Mouse (Mus musculus) telencephalon, adult 2 months (tissue): ENCODE measurements at regions not wholly inside any gene's neighbourhood (a gene's known extent, or its start where the extent isn't known, plus 50 kb on each side); places are given as distances from the start of the nearest gene placed in this dataset.

ENCODE experiments used
- DNase-seq: peaks from one replicate; pipeline ENCODE4 v3.0.0-alpha.2; 2011; ENCODE audit warnings: low read depth, low spot score

DNA sequence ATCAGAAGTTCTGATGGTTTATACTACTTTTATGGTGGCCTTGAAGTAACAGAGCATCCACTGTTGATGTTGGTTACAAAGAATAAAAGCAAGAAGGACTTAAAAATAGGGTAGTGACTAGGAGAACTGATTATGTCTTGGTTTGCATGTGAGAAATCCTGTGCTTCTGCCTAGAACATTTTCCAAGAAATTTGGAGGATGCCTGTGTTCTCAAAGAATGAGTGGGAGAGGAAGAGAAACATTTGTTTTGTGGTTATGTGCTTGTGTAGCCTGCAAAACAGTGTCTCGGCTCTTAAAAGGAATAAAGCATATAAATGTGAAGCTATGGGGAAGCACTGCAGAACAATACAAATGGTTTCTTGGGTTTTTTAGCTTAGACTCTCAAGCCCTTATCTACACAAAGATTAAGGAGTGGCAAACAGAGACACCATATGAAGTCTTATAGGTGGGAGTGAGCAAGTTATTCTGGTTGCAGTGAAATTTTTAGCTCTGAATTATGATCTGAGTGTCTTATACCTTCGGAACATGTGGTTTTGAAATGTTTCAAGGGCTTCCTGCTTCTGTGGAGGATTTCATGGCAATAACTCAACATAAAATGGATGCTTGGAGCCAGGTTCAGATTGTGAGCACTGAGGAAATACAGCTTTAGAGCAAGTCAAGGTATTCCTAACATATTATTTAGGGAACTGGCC lies 372.1 kb upstream of the Man1a start:
- DNase-seq: peak; percentile 82

DNA sequence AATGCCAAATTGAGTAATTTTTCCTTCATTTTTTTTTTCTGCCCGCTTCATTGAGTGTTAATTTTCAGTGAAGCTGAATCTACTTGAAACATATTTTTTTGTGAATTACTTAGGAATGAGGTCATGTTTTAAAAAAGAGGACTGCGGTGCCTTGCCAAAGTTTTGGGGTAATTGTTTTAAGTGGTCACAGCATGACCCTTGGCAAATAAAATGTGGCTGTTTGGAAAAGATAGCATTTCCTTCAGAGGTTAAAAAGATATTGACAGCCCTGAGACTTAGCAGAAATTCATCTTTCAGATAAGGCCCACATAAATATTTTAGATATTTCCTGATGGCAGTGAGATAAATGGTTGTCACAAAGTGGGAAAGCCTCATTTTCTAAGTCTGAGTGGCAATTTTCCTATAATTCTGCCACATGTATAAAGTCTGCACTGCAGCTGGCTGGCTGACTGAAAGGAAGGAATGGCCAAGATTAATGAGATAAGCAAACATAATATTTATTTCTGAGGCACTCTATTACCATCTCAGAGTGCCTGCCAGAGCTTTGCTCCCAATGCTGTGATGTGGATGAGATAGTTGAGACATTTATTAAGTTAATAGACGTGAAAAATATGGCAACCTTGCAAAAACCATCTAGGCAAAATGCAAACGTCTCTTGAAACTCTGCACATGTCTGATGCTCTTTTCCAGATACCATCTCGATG lies 327.0 kb upstream of the Man1a start:
- DNase-seq: no peak

DNA sequence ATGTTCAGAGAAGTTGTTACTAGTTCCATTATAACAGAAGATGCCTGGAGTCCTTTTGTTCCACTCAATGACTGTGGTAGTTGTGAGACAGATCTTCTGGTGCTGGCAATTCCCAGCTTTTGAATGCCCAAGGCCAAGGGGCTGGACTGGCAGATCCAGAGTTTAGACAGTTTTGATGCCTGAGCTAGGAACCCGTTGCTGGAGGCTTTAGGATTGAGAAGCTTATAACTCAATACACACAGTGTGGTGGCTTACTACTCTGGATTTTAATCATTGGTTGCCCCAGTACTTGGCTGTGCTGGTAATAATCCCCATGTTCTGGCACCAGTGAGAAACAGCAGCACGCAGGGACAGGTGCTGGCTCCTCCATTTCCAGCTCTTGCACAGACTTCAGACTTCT lies 307.3 kb upstream of the Man1a start:
- DNase-seq: no peak

DNA sequence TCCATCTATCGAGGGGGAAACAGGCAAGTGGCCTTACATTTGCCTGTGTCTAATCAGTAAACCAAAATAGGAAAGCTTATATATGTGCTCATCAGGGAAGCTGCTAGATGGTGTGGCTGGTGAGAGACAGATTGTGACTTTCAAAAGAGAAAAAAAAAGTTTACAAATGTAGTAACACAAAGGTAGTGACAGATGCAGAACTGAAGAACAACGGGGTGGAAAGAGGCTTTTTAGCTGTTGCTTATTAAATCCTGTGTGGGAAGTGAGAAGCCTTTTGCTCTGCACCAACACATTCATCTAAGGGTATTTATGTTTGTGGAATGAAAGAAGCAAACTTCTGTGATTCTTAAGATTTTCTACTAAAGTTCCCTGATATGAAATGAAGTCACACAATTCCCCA lies 305.1 kb upstream of the Man1a start:
- DNase-seq: peak; percentile 69

DNA sequence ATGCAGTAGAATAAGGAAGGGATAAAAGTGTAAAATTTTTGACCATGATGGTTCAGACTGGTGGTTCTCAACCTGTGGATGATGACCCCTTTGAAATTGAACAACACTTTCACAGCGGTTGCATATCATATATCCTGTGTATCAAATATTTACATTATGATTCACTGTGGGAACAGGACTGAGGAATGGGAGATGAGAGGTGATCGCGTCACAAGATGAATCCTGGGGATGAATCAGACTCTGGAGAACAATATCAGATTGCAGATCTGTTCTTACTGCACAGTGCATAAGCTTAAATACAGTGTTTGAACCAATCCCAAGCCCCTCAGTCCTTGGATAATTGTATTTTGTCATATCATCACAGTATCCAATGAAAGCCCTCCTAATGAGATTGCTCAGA lies 292.7 kb upstream of the Man1a start:
- DNase-seq: no peak

DNA sequence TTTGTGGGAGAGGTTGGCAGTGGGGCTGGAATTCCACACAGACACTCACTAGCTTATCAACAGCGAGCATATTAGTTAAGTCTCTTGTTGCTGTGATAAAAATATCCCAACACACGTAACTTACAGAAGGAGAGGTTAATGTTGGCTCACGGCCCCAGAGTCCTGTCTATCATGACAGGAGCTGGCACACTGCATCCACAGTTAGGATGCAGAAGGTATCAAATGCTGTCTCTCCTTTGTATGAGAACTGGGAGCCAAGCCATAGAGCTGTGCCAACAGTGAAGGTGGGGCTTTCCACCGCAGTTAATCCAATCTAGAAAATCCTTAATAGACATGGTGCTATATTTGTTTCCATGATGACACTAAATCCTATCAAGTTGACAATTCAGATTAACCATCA lies 288.9 kb upstream of the Man1a start:
- no peak for DNase-seq

DNA sequence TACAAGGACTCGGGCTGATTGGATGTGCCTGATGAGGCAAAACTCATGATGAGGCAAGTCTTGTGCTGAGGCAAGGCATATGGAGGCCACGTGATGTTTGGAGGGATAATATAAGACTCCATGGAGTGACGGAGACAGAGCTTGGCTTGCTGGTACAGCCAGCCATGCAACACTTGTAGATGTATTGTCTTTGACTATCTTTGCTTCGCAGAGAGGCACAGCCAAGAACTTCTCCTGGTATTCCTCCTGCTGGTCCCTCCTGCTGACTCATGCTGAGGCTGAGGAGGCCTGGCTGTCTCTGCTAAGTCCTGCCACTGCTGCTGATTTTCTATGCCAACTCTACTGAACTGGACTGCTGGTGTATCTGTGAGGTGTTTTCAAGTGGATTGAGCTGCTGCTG lies 260.8 kb upstream of the Man1a start:
- DNase-seq: no peak
